16 mouse cellular contexts compared by ENCODE assay signal in the genomic region with DNA sequence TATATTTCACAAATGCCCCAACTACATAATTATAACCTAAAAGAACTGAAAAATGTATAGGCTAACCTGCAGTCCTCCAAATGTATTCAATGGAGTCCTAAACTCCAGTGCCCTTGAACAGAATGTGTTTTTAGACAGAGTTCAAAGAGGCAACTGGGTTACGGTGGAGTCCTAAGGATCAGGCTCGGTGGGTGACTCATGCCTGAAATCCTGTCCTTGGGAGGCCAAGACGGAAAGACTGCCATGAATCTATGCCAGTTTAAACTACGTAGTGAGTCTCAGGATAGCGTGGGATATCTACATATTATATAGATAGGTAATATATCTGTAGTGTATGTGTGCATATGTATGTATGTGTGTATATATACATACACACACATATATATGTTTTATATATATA.
DNase-seq lines count a peak whose midpoint lies in the region.
"Had no signal": no experiment of that assay in that cellular context is flagged by ENCODE, and none has a peak within 500 bp of the region (broad histone marks: within the 10 kb centered on the region; RNA-seq: fewer than 3 reads in every experiment).

No protein-coding gene starts in this region.

- peak; percentile 64 to 82 for DNase-seq in adrenal gland, adult (ENCODE audit: inconsistent age in 2 of 2, low spot score in 1 of 2)
- no peak for DNase-seq in adrenal gland, adult 18-20 months (ENCODE audit: low spot score in 2 of 2)
- DNase-seq in adrenal gland, postnatal 14 days = peak; percentile 46
- no peak for DNase-seq in adrenal gland, postnatal 10 days
- DNase-seq in 3T3-L1 (ENCODE audit: low read depth, low spot score) = peak; percentile 41
- DNase-seq in right cerebral cortex, postnatal 25 days = no peak
- DNase-seq: B cell, adult 2 months; cerebellum, adult 18-20 months; cerebellum, adult 9-10 months; cerebellum, postnatal 36 days; embryo, embryonic 11 days; gastrocnemius, postnatal 25 days; heart, adult 18-20 months; heart, postnatal 10 days; heart, postnatal 36 days; kidney, adult 11 months had no signal

Comparison
In these comparisons a context has a peak if more than half of its experiments do, and no peak if none do; other contexts are left out.
1. DNase-seq: peak in adrenal gland, adult (2 of 2), adrenal gland, postnatal 14 days (single experiment) and 3T3-L1 (single experiment); none in adrenal gland, adult 18-20 months (0 of 2), adrenal gland, postnatal 10 days (single experiment) and right cerebral cortex, postnatal 25 days (single experiment).